Mouse (Mus musculus) megakaryocyte-erythroid progenitor cell, adult 5-6 weeks (primary cell): ENCODE data around the gene Ccdc7a. TPM values are rescaled to one million over a fixed set of nuclear protein-coding genes. Genes with fewer than 3 reads are reported as not detected.
"Not testable (repeated sequence)": the region's sequence is repeated elsewhere in the genome, so short reads cannot be mapped to it uniquely, and the experiment has no call there.

Experiments
- ATAC-seq: replicated peaks from 2 replicates; pipeline ENCODE4 v1.8.0; 2016; ENCODE audit warnings: mild to moderate bottlenecking, inconsistent platforms; ENCODE audit not compliant: severe bottlenecking, poor library complexity, low FRiP score, low TSS enrichment
- total RNA-seq, 2 experiments: library from RNA; stranded (forward) in 1 of 2; stranded (reverse) in 1 of 2; fragments of 200-1000, 215-1000 nt in 1 of 2; fragments of >200 nt in 1 of 2; fragmentation: Nextera tagmentation in 1 of 2; gene quantifications; 2 replicates each; pipeline ENCODE4 v1.2.3; 2014 to 2017

The Ccdc7a gene
- total RNA-seq (2014; fragmentation: Nextera tagmentation) (not detected in 2 replicates), total RNA-seq (2017) (not detected in 2 replicates)

DNA sequence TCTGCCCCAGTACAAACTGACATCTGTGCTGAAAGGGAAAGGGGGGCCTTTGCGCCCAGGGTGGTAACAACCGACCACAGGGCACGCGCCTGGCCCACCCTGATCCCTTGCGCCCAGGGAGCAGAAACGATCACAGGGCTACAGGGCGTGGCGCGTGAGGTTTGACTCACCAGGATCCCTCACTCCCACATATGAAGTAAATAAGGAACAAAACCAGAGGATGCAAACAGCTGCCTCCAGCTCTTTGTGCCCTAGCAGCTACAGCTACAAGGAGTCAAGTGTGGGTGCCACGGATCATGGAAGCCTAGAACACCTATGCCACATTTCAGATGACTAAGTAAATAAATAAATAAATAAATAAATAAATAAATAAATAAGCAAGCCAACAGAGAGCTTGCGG is at the start of gene Ccdc7a:
Gene Ccdc7a (minus strand): TSS at position 101 of the 400 bp plus-strand sequence.
- ATAC-seq: not testable (repeated sequence)

DNA sequence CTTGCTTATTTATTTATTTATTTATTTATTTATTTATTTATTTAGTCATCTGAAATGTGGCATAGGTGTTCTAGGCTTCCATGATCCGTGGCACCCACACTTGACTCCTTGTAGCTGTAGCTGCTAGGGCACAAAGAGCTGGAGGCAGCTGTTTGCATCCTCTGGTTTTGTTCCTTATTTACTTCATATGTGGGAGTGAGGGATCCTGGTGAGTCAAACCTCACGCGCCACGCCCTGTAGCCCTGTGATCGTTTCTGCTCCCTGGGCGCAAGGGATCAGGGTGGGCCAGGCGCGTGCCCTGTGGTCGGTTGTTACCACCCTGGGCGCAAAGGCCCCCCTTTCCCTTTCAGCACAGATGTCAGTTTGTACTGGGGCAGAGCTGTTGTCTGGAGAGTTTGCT is 1.5 kb upstream of the Ccdc7a start, which contains the start of gene Ccdc7b:
Gene Ccdc7b (plus strand): TSS at position 301 of the 400 bp plus-strand sequence.
- ATAC-seq: not testable (repeated sequence)

DNA sequence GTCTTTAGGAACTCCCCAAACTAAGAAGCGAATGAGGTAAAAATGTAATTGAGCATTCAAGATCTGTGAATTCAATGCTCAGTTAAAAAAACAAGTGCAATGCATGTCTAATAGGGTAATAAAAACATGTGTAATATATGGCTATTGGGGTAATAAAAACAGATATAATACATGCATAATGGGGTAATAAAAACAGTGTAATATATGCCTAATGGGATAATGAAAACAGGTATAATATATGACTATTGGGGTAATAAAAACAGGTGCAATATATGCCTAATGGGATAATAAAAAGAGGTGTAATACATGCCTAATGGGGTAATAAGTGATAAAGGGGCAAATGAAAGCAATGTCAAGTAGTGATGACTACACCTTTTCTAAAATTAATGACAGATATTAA is 73.9 kb downstream of the Ccdc7a start:
- no peak for ATAC-seq

DNA sequence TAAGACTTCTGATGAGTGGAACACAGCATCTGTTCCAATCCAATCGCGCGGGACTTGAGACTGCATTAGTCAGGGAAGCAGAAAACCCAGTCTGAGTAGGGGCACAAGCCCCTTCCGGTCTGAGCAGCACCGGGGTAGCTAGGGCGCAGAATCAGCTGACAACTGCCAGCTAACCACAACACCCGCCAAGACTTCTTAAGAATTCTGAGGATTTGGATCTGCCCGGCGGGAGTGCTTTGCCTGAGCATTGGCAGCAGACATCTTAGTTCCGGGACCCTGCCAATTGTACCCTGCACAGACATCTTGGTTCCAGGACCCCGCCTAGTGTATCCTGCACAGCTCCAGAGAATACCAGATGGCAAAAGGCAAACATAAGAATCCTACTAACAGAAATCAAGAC is 116.4 kb downstream of the Ccdc7a start:
- ATAC-seq: not testable (repeated sequence)

DNA sequence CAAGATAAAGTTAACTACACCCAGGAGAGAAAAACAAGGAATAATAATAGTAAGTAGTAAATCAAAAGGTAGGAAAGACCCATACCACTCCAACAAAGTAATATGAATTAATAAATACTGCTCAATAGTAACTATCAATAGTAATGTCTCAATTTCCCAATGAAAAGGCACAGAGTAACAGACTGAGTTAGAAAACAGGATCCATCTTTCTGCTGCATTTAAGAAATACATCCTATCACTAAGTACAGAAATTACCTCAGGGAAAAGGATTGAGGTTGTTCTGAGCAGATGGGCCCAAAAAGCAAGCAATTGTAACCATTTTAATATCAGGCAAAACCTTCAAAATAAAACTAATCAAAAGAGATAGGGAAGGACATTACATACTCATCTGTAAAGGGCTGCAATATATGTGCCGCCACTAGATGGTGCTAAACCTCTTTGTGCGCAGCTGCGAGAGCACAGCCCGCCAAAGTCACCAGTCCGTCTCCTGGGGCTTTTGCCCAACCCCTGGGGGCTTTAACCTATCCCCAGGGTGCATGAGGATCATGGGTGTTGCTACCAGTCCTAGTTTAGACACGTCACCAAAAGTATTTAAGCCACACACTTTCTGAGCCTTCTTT is 124.2 kb downstream of the Ccdc7a start:
- ATAC-seq: 0 out of 2 replicates have a peak, but pooled peaks have one; percentile 55

DNA sequence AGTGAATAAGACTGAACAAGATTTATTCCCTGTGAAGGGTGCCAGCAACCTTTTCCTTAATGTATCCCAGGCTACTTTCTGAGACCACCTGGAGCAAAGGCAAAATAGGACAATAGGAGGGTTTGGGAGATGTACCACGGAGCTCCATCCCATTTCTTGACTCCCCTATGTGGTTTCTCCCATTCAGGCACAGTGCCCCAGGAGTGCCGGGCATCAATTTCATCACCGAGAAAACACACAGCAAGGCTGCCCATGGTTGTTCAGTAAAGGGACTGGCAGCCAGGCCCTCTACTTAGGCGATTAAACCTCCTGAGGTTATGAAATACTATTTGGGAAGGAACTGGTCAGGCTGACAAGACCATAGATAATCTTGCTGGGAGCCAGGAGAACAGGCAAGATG is 131.9 kb downstream of the Ccdc7a start:
- no peak for ATAC-seq

DNA sequence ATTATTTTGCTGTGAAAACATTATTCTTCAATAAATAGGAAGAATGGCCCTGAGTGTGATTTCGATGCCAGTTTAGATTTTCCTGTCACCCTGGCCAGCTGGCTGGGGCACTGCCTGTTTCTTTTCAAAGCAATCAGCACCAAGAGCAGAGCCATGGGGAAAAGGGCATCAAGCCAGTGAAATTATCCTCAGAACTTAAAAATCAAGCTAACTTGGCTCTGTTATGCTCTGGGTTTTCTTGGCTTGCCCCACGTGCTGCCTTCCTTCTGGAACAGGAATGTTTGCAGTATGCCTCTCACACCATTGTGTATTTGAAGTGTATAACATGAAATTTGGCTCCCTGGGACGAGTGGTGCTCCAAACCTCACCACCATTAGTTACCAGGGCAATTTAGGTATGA is 182.6 kb downstream of the Ccdc7a start:
- no peak for ATAC-seq

DNA sequence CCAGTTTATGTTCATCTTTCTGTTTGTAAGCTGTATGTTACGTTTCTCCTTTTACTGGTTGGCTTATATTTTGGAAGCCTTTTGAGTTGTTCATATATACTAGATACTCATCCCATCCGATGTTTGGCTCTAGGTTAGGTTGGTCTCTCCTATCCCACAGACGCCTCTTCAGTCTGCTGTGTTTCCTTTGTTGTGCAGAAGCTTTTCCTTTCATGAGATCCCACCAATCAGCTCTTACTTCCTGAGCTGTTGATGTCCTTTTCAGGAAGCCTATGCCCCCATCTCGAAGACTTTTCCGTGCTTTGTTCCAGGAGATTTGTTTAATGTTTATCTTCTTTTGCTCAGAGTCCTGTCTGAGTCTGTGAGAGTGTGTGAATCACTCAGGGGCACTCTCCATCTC is 221.6 kb downstream of the Ccdc7a start:
- ATAC-seq: no peak

DNA sequence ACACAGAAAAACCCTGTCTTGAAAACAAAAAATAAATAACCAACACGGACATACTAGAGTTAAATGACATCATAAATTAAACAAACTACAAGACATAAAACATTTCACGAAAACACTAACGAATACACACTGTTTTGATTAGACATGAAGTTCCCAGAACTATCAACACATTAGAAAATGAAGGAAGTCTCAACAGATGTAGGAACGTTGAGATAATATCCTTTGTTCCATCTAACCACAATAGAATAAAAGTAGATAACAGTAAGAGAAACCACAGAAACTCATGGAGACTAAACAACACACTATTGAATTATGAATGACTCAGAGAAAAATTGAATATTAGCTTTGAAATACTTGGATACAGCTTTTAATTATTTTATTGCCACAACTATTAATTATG is 252.8 kb downstream of the Ccdc7a start:
- ATAC-seq: no peak

DNA sequence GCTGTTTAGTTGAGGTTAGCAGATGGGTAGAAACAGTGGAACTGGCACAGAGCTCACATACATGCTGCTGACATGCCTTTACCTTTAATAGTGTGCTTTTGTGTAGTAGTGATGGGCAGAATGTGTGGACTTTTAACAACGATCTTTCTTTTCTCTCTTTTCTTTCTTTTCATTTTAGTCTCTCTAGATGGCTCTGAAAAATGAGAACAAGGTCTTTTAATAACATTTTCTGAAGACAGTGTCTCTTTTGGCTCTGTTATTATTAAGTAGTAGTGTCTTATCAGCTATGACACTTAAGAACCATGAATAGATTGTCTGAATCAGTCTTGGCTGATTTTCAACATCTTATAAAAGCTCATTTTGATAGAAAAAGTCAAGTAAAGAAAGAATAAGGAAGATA is 266.7 kb downstream of the Ccdc7a start, which contains the start of gene Gm3952:
Gene Gm3952 (minus strand): TSS at position 101 of the 400 bp plus-strand sequence.
- no peak for ATAC-seq

DNA sequence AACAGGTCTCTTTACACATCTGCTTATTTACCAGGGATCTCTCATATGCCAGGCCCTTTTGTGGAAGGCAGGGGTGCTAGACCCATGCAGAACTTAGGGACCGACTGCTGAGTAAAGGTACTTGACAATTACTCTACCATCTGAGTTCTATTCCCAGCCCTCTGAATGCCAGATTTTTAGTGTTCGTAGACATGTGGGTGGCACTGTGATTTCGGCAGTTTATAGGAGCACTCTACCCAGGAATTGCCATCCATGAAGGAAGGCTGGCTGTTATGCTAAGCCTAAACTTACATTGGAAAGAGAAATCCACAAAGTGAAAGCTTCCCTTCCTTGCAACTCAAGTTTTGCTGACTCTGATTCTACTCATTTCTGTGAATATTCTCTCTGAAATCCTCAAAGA is 329.6 kb downstream of the Ccdc7a start:
- no peak for ATAC-seq

DNA sequence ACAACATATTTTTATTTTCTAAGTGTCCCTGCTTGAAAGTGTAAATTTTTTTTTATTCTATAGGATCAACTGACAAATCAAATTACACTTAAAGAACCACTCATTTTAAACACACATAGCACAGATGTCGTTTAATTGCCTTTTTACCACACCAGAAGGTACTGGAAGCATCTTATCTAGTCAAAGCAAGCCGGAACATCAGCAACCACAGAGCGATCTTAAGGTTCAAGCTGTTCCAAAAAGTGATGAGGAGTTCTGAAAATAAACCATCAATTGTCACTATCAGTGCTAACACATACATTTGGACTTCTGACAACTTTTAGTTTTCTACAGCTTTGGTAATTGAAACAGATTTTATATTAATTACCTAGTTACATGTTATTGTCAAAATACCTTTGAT is 331.2 kb downstream of the Ccdc7a start:
- peak; percentile 91 for ATAC-seq

DNA sequence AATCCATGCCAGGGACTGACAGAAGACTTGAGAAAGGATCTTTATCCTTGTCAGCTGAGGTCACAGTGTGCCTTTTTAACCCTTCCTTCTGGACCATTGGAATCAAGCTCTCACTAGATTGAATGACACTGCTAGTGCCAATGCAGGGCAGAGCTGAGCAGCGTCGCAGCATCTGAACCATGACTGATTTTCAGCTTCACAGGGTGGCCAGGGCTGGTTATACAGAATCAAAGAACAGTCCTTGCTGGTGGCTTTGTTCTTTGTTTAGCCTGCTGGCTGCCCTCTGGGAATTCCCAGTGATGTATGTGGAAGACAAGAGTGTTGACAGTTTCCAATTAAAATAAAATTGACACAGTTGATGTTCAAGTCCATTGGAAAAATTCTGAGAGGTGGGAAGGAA is 333.1 kb downstream of the Ccdc7a start:
- no peak for ATAC-seq

DNA sequence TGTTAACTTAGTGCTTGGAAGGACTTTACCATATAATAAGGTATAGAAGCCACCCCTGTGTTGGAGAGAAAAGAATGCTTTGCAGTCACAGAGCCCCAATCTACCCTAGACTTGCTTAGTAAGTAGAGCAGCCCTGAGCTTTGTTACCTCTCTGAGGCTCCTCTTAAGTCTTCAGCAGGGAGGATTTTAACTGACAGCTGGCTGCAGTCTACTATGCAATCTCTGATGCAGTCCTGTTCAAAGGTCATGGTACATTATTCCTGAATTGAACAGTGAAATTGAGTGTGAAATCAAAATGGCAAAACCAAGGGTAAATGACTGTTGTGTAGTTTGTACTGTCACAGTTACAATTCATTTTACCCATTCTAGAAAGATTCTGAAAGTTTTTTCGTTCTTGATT is 338.1 kb downstream of the Ccdc7a start:
- ATAC-seq: no peak

DNA sequence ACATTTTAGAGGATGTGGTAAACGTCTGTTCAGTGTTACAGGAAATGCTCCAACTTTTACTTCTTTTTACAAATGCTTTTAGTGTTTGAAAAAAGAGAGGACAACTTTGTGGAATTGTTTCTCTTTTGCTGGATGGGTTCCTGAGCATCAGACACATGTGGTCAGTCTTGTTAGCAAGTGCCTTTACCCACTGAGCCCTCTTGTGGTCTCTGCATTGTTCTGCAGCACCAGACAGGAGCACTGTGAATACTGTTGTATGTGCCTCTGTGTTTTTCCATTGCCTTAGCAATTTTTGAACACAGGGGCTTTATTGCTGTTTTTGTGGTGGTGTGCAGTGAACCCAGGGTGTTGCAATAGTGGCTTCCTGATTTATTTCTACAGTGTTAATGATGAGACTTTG is 340.5 kb downstream of the Ccdc7a start:
- ATAC-seq: peak; percentile 66

DNA sequence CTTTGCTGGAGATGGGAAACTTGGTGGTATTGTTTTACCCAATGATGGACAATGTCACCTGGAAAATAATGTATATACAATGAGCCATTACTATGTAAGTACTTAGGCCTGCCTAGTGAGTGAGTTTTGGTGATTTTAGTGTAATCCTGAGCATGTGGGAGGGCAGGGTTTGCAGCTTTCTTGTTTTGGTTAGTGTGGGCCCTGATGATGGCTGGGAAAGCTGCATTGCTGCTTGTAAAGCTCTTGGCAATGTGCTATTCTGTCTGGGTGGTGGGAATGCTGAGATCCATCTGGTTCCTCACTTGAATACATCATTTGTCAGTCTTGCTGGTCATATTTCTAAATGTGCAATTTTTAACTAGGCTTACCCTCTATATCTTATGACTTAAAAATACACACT is 349.1 kb downstream of the Ccdc7a start:
- ATAC-seq: no peak

DNA sequence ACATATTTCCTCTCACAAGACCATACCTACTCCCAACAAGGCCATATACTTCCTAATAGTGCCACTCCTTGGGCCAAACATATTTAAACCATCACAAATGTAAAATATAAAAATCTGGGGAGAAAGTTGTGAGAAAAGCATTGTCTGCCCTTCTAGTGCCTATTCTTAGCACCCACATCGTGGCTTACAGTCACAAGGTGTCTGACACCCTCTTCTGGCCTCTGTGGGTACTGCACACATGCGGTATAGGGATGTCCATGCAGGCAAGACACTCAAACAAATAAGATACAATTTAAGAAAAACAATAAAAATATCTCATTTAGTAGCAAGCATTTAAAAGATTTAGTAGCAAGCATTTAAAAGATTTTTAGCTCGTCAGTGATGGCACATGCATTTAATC is 356.1 kb downstream of the Ccdc7a start:
- ATAC-seq: peak; percentile 92

DNA sequence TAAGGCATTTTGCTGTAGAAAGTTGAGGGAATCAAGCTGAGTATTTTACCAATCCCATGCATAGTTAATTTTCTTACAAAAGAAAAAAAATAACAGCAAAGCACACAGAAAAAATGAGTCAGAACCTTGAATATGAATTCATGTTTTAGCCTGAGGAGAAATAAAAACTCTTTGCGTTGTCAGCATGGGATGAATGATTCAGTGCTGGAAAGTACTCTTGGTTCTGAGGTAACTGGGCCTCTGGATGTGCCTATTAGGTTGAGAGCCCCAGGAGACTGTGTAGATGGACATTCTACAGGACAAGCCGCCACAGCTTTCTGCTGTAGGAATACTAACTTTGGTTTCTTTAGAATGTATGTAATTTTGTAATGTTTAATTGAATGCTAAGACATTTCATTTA is 360.5 kb downstream of the Ccdc7a start:
- no peak for ATAC-seq

DNA sequence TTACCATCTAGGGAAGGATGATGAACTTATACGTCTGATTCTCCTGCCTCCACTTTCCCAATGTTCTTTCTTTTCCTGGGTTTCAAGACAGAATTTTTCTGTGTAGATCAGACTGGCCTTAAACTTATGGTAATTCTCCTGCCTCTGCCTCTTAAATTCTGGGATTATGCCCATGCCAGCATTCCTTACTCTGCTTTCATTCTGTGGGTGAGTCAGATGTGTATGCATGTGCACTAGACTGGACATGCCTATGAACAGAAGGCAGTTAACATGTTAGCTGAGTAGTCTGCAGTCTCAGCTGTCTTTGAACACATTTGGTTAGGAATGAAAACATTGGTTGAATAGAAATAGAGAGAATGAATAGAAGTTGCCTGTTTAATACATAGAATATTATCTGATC is 360.9 kb downstream of the Ccdc7a start:
- no peak for ATAC-seq

DNA sequence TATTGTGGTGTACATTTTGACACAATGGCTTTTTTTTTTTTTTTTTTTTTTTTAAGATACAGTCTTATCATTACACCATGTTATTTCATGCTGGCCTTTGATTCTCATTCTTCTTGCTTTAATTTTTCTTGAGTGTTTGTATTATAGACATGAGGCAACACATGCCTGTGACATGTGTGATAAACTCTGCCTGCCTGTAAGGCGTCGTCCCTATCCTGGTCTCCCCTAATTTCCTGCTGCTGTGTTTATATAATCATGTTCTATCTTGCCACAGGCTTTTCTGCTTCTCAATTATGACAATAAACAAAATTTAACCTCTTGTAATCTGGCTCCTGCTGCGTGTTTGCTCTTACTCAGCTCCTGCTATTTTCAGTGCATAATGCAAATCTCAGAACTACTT is 367.4 kb downstream of the Ccdc7a start:
- peak; percentile 19; the same call in 1 of the 2 replicates for ATAC-seq

DNA sequence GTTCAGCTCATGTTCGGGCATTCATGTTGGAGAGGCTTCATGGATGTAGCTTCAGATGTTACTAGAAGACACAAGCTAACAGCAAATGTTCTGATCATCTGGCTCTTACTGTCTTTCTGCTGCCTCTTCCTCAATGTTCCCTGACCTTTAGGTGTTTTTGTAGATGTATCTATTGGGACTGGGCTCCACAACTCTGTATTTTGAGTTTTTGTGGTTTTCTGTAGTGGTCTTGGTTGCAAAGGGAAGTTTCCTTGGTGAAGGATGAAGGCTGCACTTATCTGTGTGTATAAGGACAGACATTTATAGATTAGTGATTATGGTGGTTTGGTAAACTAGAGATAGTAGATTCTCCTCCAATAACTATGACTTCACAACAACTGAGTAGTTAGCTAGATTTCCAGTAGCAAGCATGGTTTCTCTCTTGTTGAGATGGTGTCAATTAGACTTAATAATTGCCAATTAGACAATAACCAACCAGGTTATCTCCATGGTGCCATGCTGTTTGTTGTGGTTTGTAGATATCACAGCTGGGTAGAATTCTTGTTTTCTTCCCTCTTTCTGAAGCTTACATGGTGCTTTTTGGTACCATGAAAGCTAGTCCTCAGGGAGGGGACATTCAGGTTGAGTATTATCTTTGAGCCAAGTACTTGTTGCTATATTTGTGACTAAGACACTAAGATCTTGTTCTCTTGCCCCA is 368.5 kb downstream of the Ccdc7a start:
- peak; percentile 67 for ATAC-seq
